Mouse (Mus musculus) thymus, adult 2 months (tissue): ENCODE measurements around the gene Ggta1. TPM values are rescaled to one million over a fixed set of nuclear protein-coding genes. Genes with fewer than 3 reads are reported as not detected.
A peak's percentile ranks its signal among the peaks of the same experiment; 100 is the strongest.

Experiments
- DNase-seq: peaks from one replicate; pipeline ENCODE4 v3.0.0; 2021
- H3K27ac ChIP-seq: fragments of 200-500 bp; 2 replicates; pipeline ENCODE4 v1.5.1; 2012; ENCODE audit warnings: low read length, control low read depth; ENCODE audit not compliant: control insufficient read depth, insufficient read depth
- H3K27me3 ChIP-seq: fragments of 200-500 bp; 2 replicates; pipeline ENCODE4 v1.6.1; 2012; ENCODE audit warnings: mild to moderate bottlenecking, low read length, moderate library complexity, mixed read lengths; ENCODE audit not compliant: control insufficient read depth, insufficient read depth
- H3K36me3 ChIP-seq: fragments of 200-500 bp; 2 replicates; pipeline ENCODE4 v1.6.1; 2012; ENCODE audit warnings: mild to moderate bottlenecking, low read length, moderate library complexity; ENCODE audit not compliant: control insufficient read depth, insufficient read depth
- H3K4me1 ChIP-seq: fragments of 200-500 bp; replicated peaks from 2 replicates; pipeline ENCODE4 v1.6.1; 2012; ENCODE audit warnings: low read length; ENCODE audit not compliant: control insufficient read depth, insufficient read depth
- H3K4me3 ChIP-seq: fragments of 200-500 bp; 2 replicates; pipeline ENCODE4 v1.5.1; 2012; ENCODE audit warnings: mild to moderate bottlenecking, low read length, control low read depth, moderate library complexity; ENCODE audit not compliant: control insufficient read depth, insufficient read depth
- CTCF ChIP-seq: fragments of 200-500 bp; IDR thresholded peaks from 2 replicates; pipeline ENCODE4 v1.5.1; 2012; ENCODE audit warnings: mild to moderate bottlenecking, control low read depth, low read length, moderate library complexity, borderline replicate concordance; ENCODE audit not compliant: control insufficient read depth, poor library complexity, insufficient read depth; ENCODE audit errors: extremely low read depth
- POLR2A ChIP-seq: fragments of 200-500 bp; IDR thresholded peaks from 2 replicates; pipeline ENCODE4 v1.6.1; 2012; ENCODE audit warnings: mild to moderate bottlenecking, low read length, control low read depth, moderate library complexity; ENCODE audit not compliant: control insufficient read depth, poor library complexity, insufficient read depth; ENCODE audit errors: extremely low read depth
- WGBS: fragments of 180-500 bp; shearing (Covaris S2); methylation state at CpG from one replicate; pipeline ENCODE4 v1.1.7; 2018; 5-methylcytosine and 5-hydroxymethylcytosine counted together
- polyA plus RNA-seq: library from polyadenylated mRNA; depleted of rRNA; stranded (reverse); fragments of >200 nt; gene quantifications from 2 replicates; pipeline ENCODE4 v1.2.3, GENCODE M21; 2012

The Ggta1 gene
- polyA plus RNA-seq, 1 experiment, result 22.4 TPM

GRCm38 (mm10) chr2:35463372-35464088, 499 bp upstream of the Ggta1 start:
- 11% methylated on average over 19 of the region's 19 CpGs for WGBS
- peak; percentile 71 for DNase-seq
- no peak for TF ChIP-seq POLR2A
- no peaks in the 10 kb centered on the region for H3K27me3 ChIP-seq
- peak overlapping the region; percentile 20 for H3K27ac ChIP-seq
- no peak overlapping the region for H3K4me3 ChIP-seq
- peaks cover 28% of the 10 kb centered on the region for H3K4me1 ChIP-seq
- H3K36me3 ChIP-seq, result no peaks in the 10 kb centered on the region

GRCm38 (mm10) chr2:35461971-35462787, 852 bp downstream of the Ggta1 start:
- peaks cover 28% of the 10 kb centered on the region for H3K4me1 ChIP-seq
- TF ChIP-seq POLR2A (no peak), CTCF (no peak)
- WGBS, result under 1% methylated on average over 52 of the region's 52 CpGs
- DNase-seq, result peak; percentile 42
- peak overlapping the region; percentile 45 for H3K27ac ChIP-seq
- no peaks in the 10 kb centered on the region for H3K27me3 ChIP-seq
- no peaks in the 10 kb centered on the region for H3K36me3 ChIP-seq
- H3K4me3 ChIP-seq, result peak overlapping the region; percentile 68

GRCm38 (mm10) chr2:35461131-35461947, 1.7 kb downstream of the Ggta1 start:
- Histone ChIP-seq H3K4me3 (peak overlapping the region; percentile 68), H3K4me1 (peaks cover 28% of the 10 kb centered on the region), H3K27ac (peak overlapping the region; percentile 53), H3K27me3 (no peaks in the 10 kb centered on the region), H3K36me3 (no peaks in the 10 kb centered on the region)
- peak; percentile 59 for DNase-seq
- WGBS, result under 1% methylated on average over 20 of the region's 20 CpGs
- peak; percentile 47 for TF ChIP-seq POLR2A
- TF ChIP-seq CTCF, result no peak

GRCm38 (mm10) chr2:35460378-35460880, 2.6 kb downstream of the Ggta1 start:
- DNase-seq, result no peak
- H3K4me1 ChIP-seq, result peaks cover 28% of the 10 kb centered on the region
- 15% methylated on average over 6 of the region's 6 CpGs for WGBS
- H3K4me3 ChIP-seq, result peak overlapping the region; percentile 68
- TF ChIP-seq CTCF, result no peak
- no peak for TF ChIP-seq POLR2A
- no peaks in the 10 kb centered on the region for H3K27me3 ChIP-seq
- peak overlapping the region; percentile 53 for H3K27ac ChIP-seq
- H3K36me3 ChIP-seq, result no peaks in the 10 kb centered on the region

GRCm38 (mm10) chr2:35459316-35459715, 3.7 kb downstream of the Ggta1 start:
- Histone ChIP-seq H3K4me3 (no peak overlapping the region), H3K27ac (no peak overlapping the region), H3K27me3 (no peaks in the 10 kb centered on the region), H3K36me3 (no peaks in the 10 kb centered on the region), H3K4me1 (peaks cover 22% of the 10 kb centered on the region)
- TF ChIP-seq CTCF (no peak), POLR2A (no peak)
- no peak for DNase-seq

GRCm38 (mm10) chr2:35458421-35458820, 4.6 kb downstream of the Ggta1 start:
- Histone ChIP-seq H3K4me1 (peaks cover 21% of the 10 kb centered on the region), H3K36me3 (no peaks in the 10 kb centered on the region), H3K27ac (no peak overlapping the region), H3K4me3 (no peak overlapping the region), H3K27me3 (no peaks in the 10 kb centered on the region)
- 98% methylated on average over 4 of the region's 4 CpGs for WGBS
- no peak for DNase-seq
- TF ChIP-seq CTCF (no peak), POLR2A (no peak)
